In genomic region chr2:4975807-4976206, GRCm38 (mm10) we compare ENCODE assay signal across 21 mouse cellular contexts. TPM values are rescaled to one million over a fixed set of nuclear protein-coding genes. Genes with fewer than 3 reads are reported as not detected.
DNase-seq lines count a peak whose midpoint lies in the region; ATAC-seq and TF ChIP-seq lines count a peak whose summit lies in the region.
"Had no signal": no experiment of that assay in that cellular context is flagged by ENCODE, and none has a peak within 500 bp of the region (broad histone marks: within the 10 kb centered on the region; RNA-seq: fewer than 3 reads in every experiment).

Gene Ucma, plus strand, starts transcription at chr2:4976122.

- H3K36me3 ChIP-seq in forebrain, postnatal 0 days (ENCODE audit: insufficient read depth) = no peaks in the 10 kb centered on the region
- H3K36me3 ChIP-seq in forebrain, embryonic 11.5 days (ENCODE audit: control insufficient read depth, insufficient read depth, low read length) = no peaks in the 10 kb centered on the region
- H3K36me3 ChIP-seq: G1E; lung, embryonic 15.5 days; midbrain, embryonic 15.5 days; neural tube, embryonic 12.5 days had no signal

- H3K27ac ChIP-seq in forebrain, postnatal 0 days (ENCODE audit: low read depth, low read length) = no peak within 1 kb of the TSS
- no peak within 1 kb of the TSS for H3K27ac ChIP-seq in forebrain, embryonic 11.5 days (ENCODE audit: low read depth, low read length)
- H3K27ac ChIP-seq: lung, embryonic 15.5 days; midbrain, embryonic 15.5 days; neural tube, embryonic 12.5 days; stomach, postnatal 0 days had no signal

- no peak within 1 kb of the TSS for H3K4me3 ChIP-seq in forebrain, postnatal 0 days (ENCODE audit: low read depth, low read length)
- no peak within 1 kb of the TSS for H3K4me3 ChIP-seq in forebrain, embryonic 11.5 days (ENCODE audit: low read depth, low read length)
- H3K4me3 ChIP-seq: lung, embryonic 15.5 days; midbrain, embryonic 15.5 days; neural tube, embryonic 12.5 days had no signal

- H3K4me1 ChIP-seq in forebrain, postnatal 0 days (ENCODE audit: insufficient read depth) = 0 out of 2 replicates have a peak, but pooled peaks cover 8% of the 10 kb centered on the region
- 0 out of 2 replicates have a peak, but pooled peaks cover 2% of the 10 kb centered on the region for H3K4me1 ChIP-seq in forebrain, embryonic 11.5 days (replicated peaks; ENCODE audit: control insufficient read depth, insufficient read depth, low read length)
- H3K4me1 ChIP-seq: lung, embryonic 15.5 days; midbrain, embryonic 15.5 days; neural tube, embryonic 12.5 days had no signal

- TF ChIP-seq CTCF in forebrain, postnatal 0 days (IDR thresholded peaks at IDR 0.05; ENCODE audit: low read depth) = no peak

- H3K9ac ChIP-seq in forebrain, postnatal 0 days = no peak within 1 kb of the TSS
- H3K9ac ChIP-seq in forebrain, embryonic 11.5 days (ENCODE audit: low read length) = no peak within 1 kb of the TSS
- H3K9ac ChIP-seq: lung, embryonic 15.5 days; midbrain, embryonic 15.5 days; neural tube, embryonic 12.5 days had no signal

- H3K27me3 ChIP-seq in forebrain, postnatal 0 days (ENCODE audit: insufficient read depth, low read length) = no peaks in the 10 kb centered on the region
- no peaks in the 10 kb centered on the region for H3K27me3 ChIP-seq in forebrain, embryonic 11.5 days (ENCODE audit: control insufficient read depth, insufficient read depth, low read length)
- H3K27me3 ChIP-seq: lung, embryonic 15.5 days; midbrain, embryonic 15.5 days; neural tube, embryonic 12.5 days had no signal

- DNase-seq in forebrain, postnatal 0 days = peak; percentile 27
- no peak for DNase-seq in forebrain, embryonic 11.5 days (ENCODE audit: low spot score)
- peak; percentile 38 for DNase-seq in right cerebral cortex, adult 18-20 months
- no peak for DNase-seq in right cerebral cortex, postnatal 4 days
- DNase-seq in frontal cortex, postnatal 36 days (ENCODE audit: low spot score in 2 of 2) = peak; percentile 17 to 49
- peak; percentile 37 for DNase-seq in right cerebral cortex, postnatal 25 days
- no peak for DNase-seq in testis, postnatal 14 days (ENCODE audit: low spot score)
- DNase-seq: adrenal gland, adult 8-10 months; embryo, embryonic 11 days; heart, adult 11 months; kidney, adult 2 months; kidney, postnatal 25 days; spleen, adult 18-20 months; thymus, postnatal 4 days had no signal

- H3K9me3 ChIP-seq in forebrain, postnatal 0 days (ENCODE audit: low read length) = no peaks in the 10 kb centered on the region
- no peaks in the 10 kb centered on the region for H3K9me3 ChIP-seq in forebrain, embryonic 11.5 days (ENCODE audit: control insufficient read depth, low read length)
- H3K9me3 ChIP-seq: G1E; lung, embryonic 15.5 days; midbrain, embryonic 15.5 days; neural tube, embryonic 12.5 days had no signal

- H3K4me2 ChIP-seq in forebrain, postnatal 0 days (ENCODE audit: low read depth) = no peak within 1 kb of the TSS
- no peak within 1 kb of the TSS for H3K4me2 ChIP-seq in forebrain, embryonic 11.5 days (ENCODE audit: low read depth, low read length, severe bottlenecking)
- H3K4me2 ChIP-seq: liver, embryonic 11.5 days; lung, embryonic 15.5 days; midbrain, embryonic 15.5 days; neural tube, embryonic 12.5 days had no signal

- 38% methylated on average over 5 of the region's 5 CpGs for WGBS in forebrain, postnatal 0 days
- 78% methylated on average over 5 of the region's 5 CpGs for WGBS in forebrain, embryonic 11.5 days

- peak; percentile 45; the same call in 1 of the 2 replicates for ATAC-seq in forebrain, postnatal 0 days
- no peak for ATAC-seq in forebrain, embryonic 11.5 days (replicated peaks; ENCODE audit: low FRiP score)
- no peak for ATAC-seq in megakaryocyte-erythroid progenitor cell, adult 5-6 weeks (replicated peaks; ENCODE audit: low FRiP score, low TSS enrichment, poor library complexity, severe bottlenecking)
- ATAC-seq: midbrain, embryonic 15.5 days had no signal

RNA-seq across cellular contexts. Expression of gene Ucma, which starts in this region (rescaled TPM):
- total RNA-seq in forebrain, postnatal 0 days (2014; rRNA removed) = 1.2 TPM in 1 of 2 replicates, not detected in the other
- polyA plus RNA-seq in forebrain, postnatal 0 days (2015; fragmentation: Nextera tagmentation; extraction: Ambion mirVana) = 0.27 and 0.45 TPM in 2 replicates
- 0.48 and 0.61 TPM in 2 replicates for polyA plus RNA-seq in forebrain, embryonic 11.5 days (2014; fragmentation: Nextera tagmentation; extraction: Ambion mirVana)
- total RNA-seq in megakaryocyte-erythroid progenitor cell, adult 5-6 weeks (2014; fragmentation: Nextera tagmentation) = not detected in 2 replicates
- not detected in 2 replicates for total RNA-seq in megakaryocyte-erythroid progenitor cell, adult 5-6 weeks (2017)
- total RNA-seq: adrenal gland, adult 8-10 months; G1E had no signal
- polyA plus RNA-seq: G1E; kidney, adult 2 months; liver, embryonic 11.5 days; neural tube, embryonic 12.5 days; stomach, postnatal 0 days had no signal

Comparison
In these comparisons a context has a peak if more than half of its experiments do, and no peak if none do; other contexts are left out.
1. DNase-seq: peak in forebrain, postnatal 0 days (single experiment), right cerebral cortex, adult 18-20 months (single experiment), frontal cortex, postnatal 36 days (2 of 2) and right cerebral cortex, postnatal 25 days (single experiment); none in forebrain, embryonic 11.5 days (single experiment), right cerebral cortex, postnatal 4 days (single experiment) and testis, postnatal 14 days (single experiment).